Mouse (Mus musculus) intestine, postnatal 0 days (tissue): ENCODE results near the gene Fbl. TPM values are rescaled to one million over a fixed set of nuclear protein-coding genes. Genes with fewer than 3 reads are reported as not detected.
"Not testable (repeated sequence)": the region's sequence is repeated elsewhere in the genome, so short reads cannot be mapped to it uniquely, and the experiment has no call there.

Source experiments
- ATAC-seq: fragments of 200-750 bp; cut with Nextera tagmentation; 2 replicates; pipeline ENCODE4 v1.8.0; 2017; ENCODE audit warnings: mild to moderate bottlenecking, moderate TSS enrichment, moderate library complexity
- H3K27ac ChIP-seq: fragments of 300-500 bp; sonication (generic); 2 replicates; pipeline ENCODE4 v1.5.1; 2014; ENCODE audit warnings: mild to moderate bottlenecking, low read depth, low read length, moderate library complexity
- H3K27me3 ChIP-seq: fragments of 300-500 bp; sonication (generic); replicated peaks from 2 replicates; pipeline ENCODE4 v1.6.1; 2014; ENCODE audit warnings: low read length, mixed read lengths; ENCODE audit not compliant: control insufficient read depth, insufficient read depth
- H3K36me3 ChIP-seq: fragments of 300-500 bp; sonication (generic); 2 replicates; pipeline ENCODE4 v1.6.1; 2014; ENCODE audit warnings: mild to moderate bottlenecking, moderate library complexity; ENCODE audit not compliant: control insufficient read depth, insufficient read depth
- H3K4me1 ChIP-seq: fragments of 300-500 bp; sonication (generic); replicated peaks from 2 replicates; pipeline ENCODE4 v1.6.1; 2014; ENCODE audit warnings: antibody characterized with exemption, low read length, mixed read lengths; ENCODE audit not compliant: control insufficient read depth, insufficient read depth
- H3K4me2 ChIP-seq: fragments of 300-500 bp; sonication (generic); replicated peaks from 2 replicates; pipeline ENCODE4 v1.6.1; 2014; ENCODE audit warnings: low read depth, mild to moderate bottlenecking, moderate library complexity
- H3K4me3 ChIP-seq: fragments of 300-500 bp; sonication (generic); 2 replicates; pipeline ENCODE4 v1.5.1; 2014; ENCODE audit warnings: low read depth, low read length
- H3K9ac ChIP-seq: fragments of 300-500 bp; sonication (generic); 2 replicates; pipeline ENCODE4 v1.6.1; 2014; ENCODE audit warnings: mild to moderate bottlenecking, low read depth, low read length
- H3K9me3 ChIP-seq: fragments of 300-500 bp; sonication (generic); 2 replicates; pipeline ENCODE4 v1.6.1; 2016; ENCODE audit warnings: mixed run types; ENCODE audit not compliant: control insufficient read depth
- WGBS: fragments of 180-500 bp; shearing (Covaris S2); extraction: QIAGEN DNeasy Blood & Tissue Kit; methylation state at CpG from one replicate; pipeline ENCODE4 v1.1.7; 2014; 5-methylcytosine and 5-hydroxymethylcytosine counted together
- polyA plus RNA-seq: library from polyadenylated mRNA; unstranded; fragments of >200 nt; fragmentation: Nextera tagmentation; extraction: Ambion mirVana; gene quantifications from 2 replicates; pipeline ENCODE4 v1.2.1, GENCODE M21; 2015

Gene Fbl
- polyA plus RNA-seq, 1 experiment from 2014 or later: 60.6 TPM

DNA sequence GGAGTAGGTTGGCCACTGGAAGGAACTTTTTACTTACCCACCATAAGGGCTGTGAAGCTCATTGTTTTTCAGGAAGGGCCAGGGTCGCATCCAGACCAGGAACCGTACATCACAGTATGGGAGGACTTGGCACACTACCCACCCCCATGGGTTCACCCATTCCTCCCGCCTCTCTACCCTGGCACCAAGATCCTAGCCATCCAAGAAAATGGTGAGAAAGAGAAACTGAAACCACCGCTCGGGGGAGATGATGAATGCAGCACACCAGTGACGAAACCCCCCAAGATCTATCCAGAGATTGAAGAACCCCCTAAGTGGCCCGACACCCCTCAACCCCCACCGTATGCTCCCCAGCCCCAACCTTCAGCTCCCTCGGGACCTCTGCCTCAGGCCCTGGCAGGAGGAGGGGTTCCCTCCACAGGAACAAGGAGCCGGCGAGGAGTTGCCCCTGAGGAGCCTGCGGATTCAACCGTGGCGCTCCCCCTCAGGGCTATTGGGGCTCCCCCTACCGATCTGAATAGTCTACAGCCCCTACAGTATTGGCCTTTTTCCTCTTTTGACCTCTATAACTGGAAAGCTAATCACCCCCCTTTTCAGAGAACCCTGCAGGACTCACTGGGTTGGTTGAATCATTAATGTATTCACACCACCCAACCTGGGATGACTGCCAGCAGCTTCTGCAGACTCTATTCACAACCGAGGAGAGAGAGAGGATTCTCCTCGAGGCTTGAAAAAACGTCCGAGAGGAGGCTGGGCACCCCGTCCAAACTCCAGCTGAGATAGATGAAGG lies 49.6 kb downstream of the Fbl start:
- not testable (repeated sequence) for H3K36me3 ChIP-seq, H3K27me3 ChIP-seq, ATAC-seq, H3K9me3 ChIP-seq, H3K4me1 ChIP-seq, H3K4me2 ChIP-seq, H3K9ac ChIP-seq, H3K4me3 ChIP-seq, H3K27ac ChIP-seq
- 89% methylated on average over 20 of the region's 20 CpGs for WGBS

DNA sequence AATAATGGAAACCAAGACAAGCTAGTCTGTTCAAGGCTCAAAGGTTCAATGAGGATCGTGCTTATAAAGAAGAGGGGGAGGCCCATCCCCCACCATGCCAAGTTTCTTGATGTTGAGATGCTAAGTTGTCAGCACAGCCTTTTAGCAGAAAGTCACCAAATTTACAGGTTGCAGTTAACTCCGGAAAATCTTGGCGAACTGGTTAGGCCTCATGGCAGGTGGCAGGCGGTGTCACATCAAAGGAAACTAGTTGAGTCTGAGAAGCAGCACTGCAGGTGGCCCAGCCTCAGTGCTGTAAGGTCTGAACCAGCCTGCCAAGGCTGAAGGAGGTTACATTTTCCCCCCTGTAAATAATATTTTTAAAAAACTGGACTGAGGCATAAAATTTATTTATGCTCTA lies 57.3 kb downstream of the Fbl start:
- not testable (repeated sequence) for H3K36me3 ChIP-seq, ATAC-seq, H3K9me3 ChIP-seq, H3K4me1 ChIP-seq, H3K9ac ChIP-seq, H3K27ac ChIP-seq, H3K27me3 ChIP-seq, H3K4me3 ChIP-seq, H3K4me2 ChIP-seq
- WGBS: 84% methylated on average over 4 of the region's 4 CpGs

DNA sequence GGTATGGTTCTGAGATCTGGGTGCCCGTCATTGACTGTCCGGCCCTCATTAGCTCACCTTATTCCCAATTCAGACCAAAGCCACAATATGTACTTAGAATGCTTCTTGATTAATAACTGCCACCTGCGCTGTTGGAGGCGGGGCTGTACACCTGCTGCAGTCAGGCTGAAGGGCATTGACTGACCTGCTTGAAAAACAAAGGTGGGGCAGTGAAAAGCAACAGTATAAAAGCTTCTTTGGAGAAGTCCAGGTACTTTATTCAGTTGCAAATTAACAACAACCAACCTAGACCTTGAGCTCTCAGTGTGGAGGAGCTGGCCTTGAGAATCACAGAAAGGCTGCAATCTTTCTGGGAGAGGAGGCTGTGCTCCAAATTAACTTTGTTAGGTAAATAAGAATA lies 57.9 kb downstream of the Fbl start:
- H3K9me3 ChIP-seq, H3K27me3 ChIP-seq, H3K9ac ChIP-seq, ATAC-seq, H3K36me3 ChIP-seq, H3K4me1 ChIP-seq, H3K27ac ChIP-seq, H3K4me3 ChIP-seq, H3K4me2 ChIP-seq: not testable (repeated sequence)
- WGBS: 84% methylated on average over 4 of the region's 4 CpGs

Other genes starting within 250 kb of the Fbl start
- 3.7 and 3.9 TPM in 2 replicates for gene Zfp974, start 240.2 kb upstream of the Fbl start, polyA plus RNA-seq
- gene Zfp780b, start 190.5 kb upstream of the Fbl start, polyA plus RNA-seq: 4.7 and 5.7 TPM in 2 replicates
- gene Zfp850, start 155.6 kb upstream of the Fbl start, polyA plus RNA-seq: 0.85 and 0.96 TPM in 2 replicates
- 149 and 155 TPM in 2 replicates for gene Psmc4, start 119.6 kb upstream of the Fbl start, polyA plus RNA-seq
- 444 and 492 TPM in 2 replicates for gene Fcgbp, start 98.5 kb upstream of the Fbl start, polyA plus RNA-seq
- gene 9530053A07Rik, start 40.2 kb upstream of the Fbl start, polyA plus RNA-seq: 2.3 and 2.4 TPM in 2 replicates
- 7.0 and 8.2 TPM in 2 replicates for gene Dyrk1b, start 9.8 kb downstream of the Fbl start, polyA plus RNA-seq
- gene Eid2, start 98.2 kb downstream of the Fbl start, polyA plus RNA-seq: 3.1 and 3.7 TPM in 2 replicates
- gene Eid2b, start 108.0 kb downstream of the Fbl start, polyA plus RNA-seq: 6.8 and 7.0 TPM in 2 replicates
- 0.24 TPM in 1 of 2 replicates, not detected in the other for gene Selenov, start 121.5 kb downstream of the Fbl start, polyA plus RNA-seq
- gene Dll3, start 132.5 kb downstream of the Fbl start, polyA plus RNA-seq: 0.90 and 0.95 TPM in 2 replicates
- gene Timm50, start 142.4 kb downstream of the Fbl start, polyA plus RNA-seq: 68.8 and 69.7 TPM in 2 replicates
- gene Supt5, start 169.0 kb downstream of the Fbl start, polyA plus RNA-seq: 32.5 and 34.6 TPM in 2 replicates
- gene Rps16, start 180.9 kb downstream of the Fbl start, polyA plus RNA-seq: 695 and 702 TPM in 2 replicates
- 10.6 and 11.9 TPM in 2 replicates for gene Plekhg2, start 202.9 kb downstream of the Fbl start, polyA plus RNA-seq
- 57.3 and 61.5 TPM in 2 replicates for gene Zfp36, start 210.5 kb downstream of the Fbl start, polyA plus RNA-seq
- 42.7 and 44.2 TPM in 2 replicates for gene Med29, start 223.0 kb downstream of the Fbl start, polyA plus RNA-seq
- 54.6 and 60.6 TPM in 2 replicates for gene Paf1, start 223.2 kb downstream of the Fbl start, polyA plus RNA-seq